11 mouse cellular contexts compared by ENCODE assay signal in the genomic region with DNA sequence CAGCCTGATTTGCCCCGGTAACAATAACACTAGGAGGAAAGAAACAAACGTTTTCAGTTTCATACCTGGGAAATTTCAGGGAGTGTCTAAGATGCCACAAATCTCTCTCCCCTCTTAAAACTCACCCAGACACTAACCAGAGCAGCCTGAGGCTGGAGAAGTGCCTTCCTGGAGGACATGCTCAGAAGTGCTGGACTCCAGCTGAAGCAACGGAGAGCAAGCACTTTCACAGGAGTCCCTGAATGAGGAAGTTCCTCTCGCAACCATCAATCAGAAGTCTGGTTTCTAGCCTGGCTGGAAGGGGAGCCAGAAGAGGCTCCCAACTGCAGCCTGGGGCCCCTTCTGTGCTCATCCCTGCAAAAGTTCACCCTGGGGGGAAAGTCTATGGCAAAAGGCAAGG.
DNase-seq lines count a peak whose midpoint lies in the region; ATAC-seq and TF ChIP-seq lines count a peak whose summit lies in the region.
"Had no signal": no experiment of that assay in that cellular context is flagged by ENCODE, and none has a peak within 500 bp of the region (broad histone marks: within the 10 kb centered on the region; RNA-seq: fewer than 3 reads in every experiment).

No protein-coding gene starts in this region.

- ATAC-seq in heart, embryonic 12.5 days (ENCODE audit: insufficient number of reproducible peaks, low FRiP score): no peak
- no peak for ATAC-seq in midbrain, embryonic 12.5 days (ENCODE audit: low FRiP score, low read depth)
- ATAC-seq in midbrain, postnatal 0 days (ENCODE audit: low FRiP score): no peak
- no peak for ATAC-seq in liver, embryonic 12.5 days

- WGBS in heart, embryonic 12.5 days: 12% methylated on average over 4 of the region's 4 CpGs
- 52% methylated on average over 4 of the region's 4 CpGs for WGBS in midbrain, embryonic 12.5 days
- 64% methylated on average over 4 of the region's 4 CpGs for WGBS in midbrain, postnatal 0 days
- 18% methylated on average over 4 of the region's 4 CpGs for WGBS in liver, embryonic 12.5 days (ENCODE audit: insufficient replicate concordance)

- 0 out of 2 replicates have a peak overlapping the region, but pooled peaks have one; percentile 14 for H3K9ac ChIP-seq in heart, embryonic 12.5 days
- H3K9ac ChIP-seq in midbrain, embryonic 12.5 days (replicated peaks): no peak overlapping the region
- no peak overlapping the region for H3K9ac ChIP-seq in midbrain, postnatal 0 days (replicated peaks; ENCODE audit: low read length, poor library complexity, severe bottlenecking)
- no peak overlapping the region for H3K9ac ChIP-seq in liver, embryonic 12.5 days

- H3K36me3 ChIP-seq in heart, embryonic 12.5 days: no peaks in the 10 kb centered on the region
- no peaks in the 10 kb centered on the region for H3K36me3 ChIP-seq in midbrain, embryonic 12.5 days
- H3K36me3 ChIP-seq in midbrain, postnatal 0 days (ENCODE audit: insufficient read depth, low read length): no peaks in the 10 kb centered on the region
- no peaks in the 10 kb centered on the region for H3K36me3 ChIP-seq in liver, embryonic 12.5 days

- no peak overlapping the region for H3K4me3 ChIP-seq in heart, embryonic 12.5 days
- no peak overlapping the region for H3K4me3 ChIP-seq in midbrain, embryonic 12.5 days
- no peak overlapping the region for H3K4me3 ChIP-seq in midbrain, postnatal 0 days (ENCODE audit: low read depth, low read length)
- no peak overlapping the region for H3K4me3 ChIP-seq in liver, embryonic 12.5 days

- peak overlapping the region; percentile 53 for H3K27ac ChIP-seq in heart, embryonic 12.5 days (ENCODE audit: poor library complexity, severe bottlenecking)
- H3K27ac ChIP-seq in midbrain, embryonic 12.5 days (replicated peaks): 0 out of 2 replicates have a peak overlapping the region, but pooled peaks have one; percentile 5
- H3K27ac ChIP-seq in midbrain, postnatal 0 days (ENCODE audit: low read depth, low read length): no peak overlapping the region
- H3K27ac ChIP-seq in liver, embryonic 12.5 days: peak overlapping the region; percentile 10; the same call in 1 of the 2 replicates

- no peak for DNase-seq in heart, postnatal 4 days
- DNase-seq in midbrain, postnatal 0 days (ENCODE audit: low spot score): no peak
- DNase-seq in testis, postnatal 10 days (ENCODE audit: low spot score): no peak
- no peak for DNase-seq in gastrocnemius, adult 8-10 months (ENCODE audit: low spot score in 2 of 2)
- no peak for DNase-seq in thymus, postnatal 10 days (ENCODE audit: low spot score in 2 of 2)
- DNase-seq: adrenal gland, postnatal 36 days; kidney, adult 11 months; thymus, postnatal 4 days had no signal

- H3K4me2 ChIP-seq in heart, embryonic 12.5 days: peak overlapping the region; percentile 40
- H3K4me2 ChIP-seq in midbrain, embryonic 12.5 days (replicated peaks): no peak overlapping the region
- no peak overlapping the region for H3K4me2 ChIP-seq in midbrain, postnatal 0 days (ENCODE audit: low read depth, low read length, poor library complexity, severe bottlenecking)
- H3K4me2 ChIP-seq in liver, embryonic 12.5 days: peak overlapping the region; percentile 19

- peaks cover 66% of the 10 kb centered on the region for H3K4me1 ChIP-seq in heart, embryonic 12.5 days (replicated peaks)
- H3K4me1 ChIP-seq in midbrain, embryonic 12.5 days: peaks cover 35% of the 10 kb centered on the region
- H3K4me1 ChIP-seq in midbrain, postnatal 0 days (ENCODE audit: insufficient read depth, low read length): peaks cover 7% of the 10 kb centered on the region; the same call in 1 of the 2 replicates
- peaks cover 23% of the 10 kb centered on the region for H3K4me1 ChIP-seq in liver, embryonic 12.5 days

- H3K9me3 ChIP-seq in heart, embryonic 12.5 days (replicated peaks): no peaks in the 10 kb centered on the region
- no peaks in the 10 kb centered on the region for H3K9me3 ChIP-seq in midbrain, embryonic 12.5 days
- H3K9me3 ChIP-seq in midbrain, postnatal 0 days (ENCODE audit: low read length): no peaks in the 10 kb centered on the region
- H3K9me3 ChIP-seq in liver, embryonic 12.5 days (replicated peaks): no peaks in the 10 kb centered on the region

- TF ChIP-seq CTCF in midbrain, postnatal 0 days (IDR thresholded peaks at IDR 0.05): no peak

- H3K27me3 ChIP-seq in heart, embryonic 12.5 days (replicated peaks): no peaks in the 10 kb centered on the region
- H3K27me3 ChIP-seq in midbrain, embryonic 12.5 days: peaks cover 9% of the 10 kb centered on the region; the same call in 1 of the 2 replicates
- H3K27me3 ChIP-seq in midbrain, postnatal 0 days (ENCODE audit: insufficient read depth, low read length): no peaks in the 10 kb centered on the region
- H3K27me3 ChIP-seq in liver, embryonic 12.5 days (replicated peaks): no peaks in the 10 kb centered on the region

Comparison
In these comparisons a context has a peak if more than half of its experiments do, and no peak if none do; other contexts are left out.
1. H3K4me2 ChIP-seq: peak in heart, embryonic 12.5 days (single experiment) and liver, embryonic 12.5 days (single experiment); none in midbrain, embryonic 12.5 days (single experiment) and midbrain, postnatal 0 days (single experiment).